Mouse (Mus musculus): ENCODE results near the gene Slirp.

- TF ChIP-seq CTCF (IDR thresholded peaks at IDR 0.05; ENCODE audit: borderline replicate concordance, insufficient read depth, low read length) (no peak), POLR2A (IDR thresholded peaks at IDR 0.05; ENCODE audit: low read depth, low read length) (peak; percentile 89)
Observed at GRCm38 (mm10) chr12:87471964-87472786, 28.5 kb downstream of the Slirp start, which contains the start of gene Snw1.

Measured in embryonic fibroblast, embryonic 13.5 days (primary cell).